ENCODE assay signal across 16 mouse cellular contexts in the genomic region with DNA sequence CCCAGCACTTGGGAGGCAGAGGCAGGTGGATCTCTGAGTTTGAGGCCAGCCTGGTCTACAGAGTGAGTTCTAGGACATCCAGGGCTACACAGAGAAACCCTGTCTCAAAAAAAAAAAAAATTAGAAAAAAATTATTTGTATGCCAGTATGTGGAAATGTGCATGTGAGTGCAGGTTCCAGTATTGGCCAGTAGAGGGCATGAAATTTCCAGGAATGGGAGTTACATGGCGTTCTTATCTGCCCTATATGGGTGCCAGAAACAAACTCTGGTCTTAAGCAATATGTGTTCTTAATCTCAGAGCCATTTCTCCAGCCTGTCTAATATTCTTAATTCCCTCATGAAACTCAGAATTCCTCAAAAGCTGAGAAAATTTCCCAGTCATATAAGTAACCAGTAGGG.
DNase-seq lines count a peak whose midpoint lies in the region; ATAC-seq and TF ChIP-seq lines count a peak whose summit lies in the region.
"Had no signal": no experiment of that assay in that cellular context is flagged by ENCODE, and none has a peak within 500 bp of the region (broad histone marks: within the 10 kb centered on the region; RNA-seq: fewer than 3 reads in every experiment).

No protein-coding gene starts in this region.

- CTCF ChIA-PET in Patski (lab: Charles Lee), result no interaction called here

- H3K4me3 ChIP-seq in kidney, postnatal 0 days (replicated peaks; ENCODE audit: low read depth, low read length), result no peak overlapping the region
- H3K4me3 ChIP-seq in midbrain, postnatal 0 days (ENCODE audit: low read depth, low read length), result no peak overlapping the region
- no peak overlapping the region for H3K4me3 ChIP-seq in midbrain, embryonic 14.5 days (replicated peaks; ENCODE audit: low read depth, low read length)
- H3K4me3 ChIP-seq in limb, embryonic 10.5 days, result no peak overlapping the region
- H3K4me3 ChIP-seq: heart, embryonic 12.5 days; limb, embryonic 15.5 days had no signal

- H3K36me3 ChIP-seq in kidney, postnatal 0 days (ENCODE audit: insufficient read depth, low read length), result no peaks in the 10 kb centered on the region
- H3K36me3 ChIP-seq in midbrain, postnatal 0 days (ENCODE audit: insufficient read depth, low read length), result no peaks in the 10 kb centered on the region
- no peaks in the 10 kb centered on the region for H3K36me3 ChIP-seq in midbrain, embryonic 14.5 days (ENCODE audit: control insufficient read depth, insufficient read depth, low read length)
- H3K36me3 ChIP-seq in limb, embryonic 10.5 days, result no peaks in the 10 kb centered on the region
- H3K36me3 ChIP-seq: heart, embryonic 12.5 days; limb, embryonic 15.5 days had no signal

- in situ Hi-C loops in Patski (cut with MboI; ENCODE audit: low pct_unique_long_range_greater_than_20kb), result no loop called here

- no peaks in the 10 kb centered on the region for H3K9me3 ChIP-seq in kidney, postnatal 0 days (replicated peaks; ENCODE audit: low read length)
- H3K9me3 ChIP-seq in midbrain, postnatal 0 days (ENCODE audit: low read length), result no peaks in the 10 kb centered on the region
- no peaks in the 10 kb centered on the region for H3K9me3 ChIP-seq in midbrain, embryonic 14.5 days (ENCODE audit: control insufficient read depth, low read length)
- no peaks in the 10 kb centered on the region for H3K9me3 ChIP-seq in limb, embryonic 10.5 days (replicated peaks)
- H3K9me3 ChIP-seq: heart, embryonic 12.5 days; limb, embryonic 15.5 days had no signal

- no peak overlapping the region for H3K9ac ChIP-seq in kidney, postnatal 0 days (ENCODE audit: low read depth, low read length)
- no peak overlapping the region for H3K9ac ChIP-seq in midbrain, postnatal 0 days (replicated peaks; ENCODE audit: low read length, poor library complexity, severe bottlenecking)
- no peak overlapping the region for H3K9ac ChIP-seq in midbrain, embryonic 14.5 days (replicated peaks; ENCODE audit: low read length)
- H3K9ac ChIP-seq: heart, embryonic 12.5 days; hindbrain, embryonic 14.5 days; limb, embryonic 15.5 days had no signal

- POLR2A ChIA-PET in Patski (lab: Charles Lee), result no interaction called here

- no peak for ATAC-seq in kidney, postnatal 0 days (replicated peaks; ENCODE audit: low FRiP score, low read depth)
- no peak for ATAC-seq in midbrain, postnatal 0 days (ENCODE audit: low FRiP score)
- no peak for ATAC-seq in midbrain, embryonic 14.5 days (ENCODE audit: low FRiP score, low TSS enrichment)
- no peak for ATAC-seq in Patski
- ATAC-seq: forebrain, embryonic 16.5 days had no signal

- DNase-seq in kidney, postnatal 0 days (ENCODE audit: low spot score), result no peak
- no peak for DNase-seq in kidney, postnatal 25 days
- DNase-seq in midbrain, postnatal 0 days (ENCODE audit: low spot score), result no peak
- no peak for DNase-seq in midbrain, embryonic 14.5 days
- no peak for DNase-seq in Patski (ENCODE audit: low read depth, low spot score)
- no peak for DNase-seq in right cerebral cortex, postnatal 36 days (ENCODE audit: low spot score in 2 of 2)
- DNase-seq in limb, embryonic 10.5 days (ENCODE audit: low spot score), result no peak
- DNase-seq: adrenal gland, adult 8-10 months; cerebellum, postnatal 10 days; heart, postnatal 14 days; retina, postnatal 1 day; thymus, postnatal 36 days had no signal

- peak; percentile 24; the same call in 1 of the 2 replicates for TF ChIP-seq CTCF in kidney, postnatal 0 days (IDR thresholded peaks at IDR 0.05; ENCODE audit: low read depth)
- TF ChIP-seq CTCF in midbrain, postnatal 0 days (IDR thresholded peaks at IDR 0.05), result peak; percentile 10; the same call in 1 of the 2 replicates
- TF ChIP-seq CTCF in Patski (IDR thresholded peaks at IDR 0.05), result peak; percentile 49

- H3K4me1 ChIP-seq in kidney, postnatal 0 days (replicated peaks; ENCODE audit: insufficient read depth, low read length), result no peaks in the 10 kb centered on the region
- H3K4me1 ChIP-seq in midbrain, postnatal 0 days (ENCODE audit: insufficient read depth, low read length), result peaks cover 3% of the 10 kb centered on the region; the same call in 1 of the 2 replicates
- no peaks in the 10 kb centered on the region for H3K4me1 ChIP-seq in midbrain, embryonic 14.5 days (ENCODE audit: control insufficient read depth, insufficient read depth, low read length)
- peaks cover 15% of the 10 kb centered on the region for H3K4me1 ChIP-seq in limb, embryonic 10.5 days

- H3K27ac ChIP-seq in kidney, postnatal 0 days, result no peak overlapping the region
- H3K27ac ChIP-seq in midbrain, postnatal 0 days (ENCODE audit: low read depth, low read length), result no peak overlapping the region
- no peak overlapping the region for H3K27ac ChIP-seq in midbrain, embryonic 14.5 days (replicated peaks; ENCODE audit: low read depth, low read length)
- no peak overlapping the region for H3K27ac ChIP-seq in limb, embryonic 10.5 days
- H3K27ac ChIP-seq: hindbrain, embryonic 14.5 days; limb, embryonic 15.5 days had no signal

- no peak overlapping the region for H3K4me2 ChIP-seq in kidney, postnatal 0 days (ENCODE audit: low read length)
- no peak overlapping the region for H3K4me2 ChIP-seq in midbrain, postnatal 0 days (ENCODE audit: low read depth, low read length, poor library complexity, severe bottlenecking)
- no peak overlapping the region for H3K4me2 ChIP-seq in midbrain, embryonic 14.5 days (ENCODE audit: low read length)
- H3K4me2 ChIP-seq: heart, embryonic 12.5 days; hindbrain, embryonic 14.5 days; limb, embryonic 15.5 days had no signal

- no peaks in the 10 kb centered on the region for H3K27me3 ChIP-seq in kidney, postnatal 0 days (ENCODE audit: insufficient read depth, low read length)
- H3K27me3 ChIP-seq in midbrain, postnatal 0 days (ENCODE audit: insufficient read depth, low read length), result no peaks in the 10 kb centered on the region
- no peaks in the 10 kb centered on the region for H3K27me3 ChIP-seq in midbrain, embryonic 14.5 days (ENCODE audit: control insufficient read depth, insufficient read depth, low read length)
- no peaks in the 10 kb centered on the region for H3K27me3 ChIP-seq in Patski
- H3K27me3 ChIP-seq in limb, embryonic 10.5 days (ENCODE audit: low read depth, poor library complexity, severe bottlenecking), result no peaks in the 10 kb centered on the region
- H3K27me3 ChIP-seq: heart, embryonic 12.5 days; limb, embryonic 15.5 days had no signal

- 75% methylated on average over 1 of the region's 1 CpGs for WGBS in kidney, postnatal 0 days
- 69% methylated on average over 1 of the region's 1 CpGs for WGBS in midbrain, postnatal 0 days
- 76% methylated on average over 1 of the region's 1 CpGs for WGBS in midbrain, embryonic 14.5 days
- WGBS in limb, embryonic 10.5 days, result 89% methylated on average over 1 of the region's 1 CpGs
